Mouse (Mus musculus): Measurements from ENCODE around the gene Vti1a.

Gene Vti1a

GRCm38 (mm10) chr19:55565111-55565510 lies 249.0 kb downstream of the Vti1a start:
- no peak for DNase-seq

GRCm38 (mm10) chr19:55565523-55566369 lies 249.7 kb downstream of the Vti1a start:
- no peak for DNase-seq

DNA sequence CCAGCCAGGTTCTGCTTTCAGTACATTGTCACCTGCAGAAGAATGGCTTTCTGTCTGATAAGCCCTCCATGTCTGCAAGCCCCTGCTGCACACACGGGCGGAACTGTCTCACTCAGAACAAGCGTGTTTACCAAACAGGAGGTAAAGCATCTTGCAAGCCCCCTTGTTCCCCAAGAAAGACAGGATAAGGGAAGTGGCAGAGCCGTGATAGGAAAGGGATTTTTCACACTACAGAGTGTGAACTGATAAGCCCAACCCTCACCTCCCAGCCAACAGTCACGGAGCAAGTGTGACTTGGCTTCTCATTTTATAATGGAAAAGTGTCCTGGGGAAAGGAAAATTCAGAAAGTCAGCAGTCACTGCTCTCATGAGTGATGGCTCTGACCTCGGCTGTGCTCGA lies 253.0 kb downstream of the Vti1a start:
- DNase-seq, result no peak

DNA sequence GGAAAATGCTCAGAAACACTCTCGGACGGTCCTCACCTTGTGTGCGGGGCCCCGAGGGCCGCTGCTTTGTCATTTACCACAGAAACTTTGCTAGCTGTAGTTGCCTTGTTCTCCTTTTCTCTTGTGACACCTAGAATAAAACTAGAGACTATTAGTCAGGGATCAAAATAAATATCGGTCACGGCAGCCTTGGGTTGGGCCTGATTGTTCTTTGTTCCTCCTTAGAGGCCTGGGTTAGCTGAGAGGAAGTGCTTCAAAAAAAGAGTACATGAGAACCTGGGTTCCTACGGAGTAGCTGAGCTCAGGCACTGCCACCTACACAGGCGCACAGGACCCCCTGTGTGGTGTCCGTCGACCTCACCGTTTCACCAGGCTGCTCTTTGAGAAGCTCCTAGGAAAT lies 253.8 kb downstream of the Vti1a start:
- DNase-seq, result no peak

DNA sequence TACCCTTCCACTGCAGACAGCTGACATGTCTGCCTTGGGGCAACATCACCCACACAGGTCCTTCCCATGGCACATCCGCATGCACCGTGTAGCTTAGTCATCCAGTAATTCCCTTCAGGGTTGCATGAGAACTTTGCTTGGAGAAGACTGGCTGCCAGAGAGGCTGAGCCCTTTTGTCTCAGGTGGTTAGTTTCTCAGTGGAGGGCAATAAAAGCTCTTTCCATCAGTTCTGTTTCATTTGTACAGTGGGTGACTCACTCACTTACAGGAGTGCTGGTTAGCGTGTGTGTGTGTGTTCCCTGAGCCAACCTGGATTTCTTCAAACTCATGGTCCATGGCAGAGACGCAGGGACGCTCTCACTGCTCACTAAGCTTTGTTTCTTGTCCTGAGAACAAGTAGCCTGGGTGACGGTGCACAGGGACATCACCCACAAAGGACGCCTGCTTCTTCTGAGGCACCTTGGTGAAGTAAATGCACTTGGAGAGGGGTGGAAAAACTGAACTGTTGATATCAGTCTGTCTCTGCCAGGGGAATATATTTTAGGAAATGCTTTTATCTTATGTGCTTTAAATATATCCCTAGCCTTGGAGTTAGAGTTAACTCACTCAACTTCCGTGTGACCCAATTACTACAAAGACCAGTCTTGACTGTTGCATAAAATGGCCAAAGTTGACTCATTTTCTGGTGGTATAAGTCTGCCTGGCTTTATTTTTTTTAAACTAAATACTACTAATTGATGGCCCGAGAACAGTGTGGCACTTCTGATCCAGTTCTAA lies 254.6 kb downstream of the Vti1a start:
- DNase-seq, result no peak

GRCm38 (mm10) chr19:55571486-55571885 lies 255.4 kb downstream of the Vti1a start:
- DNase-seq, result no peak

GRCm38 (mm10) chr19:55577306-55578042 lies 261.4 kb downstream of the Vti1a start:
- DNase-seq, result no peak

GRCm38 (mm10) chr19:55578094-55579085 lies 262.3 kb downstream of the Vti1a start:
- peak; percentile 70 for DNase-seq

DNA sequence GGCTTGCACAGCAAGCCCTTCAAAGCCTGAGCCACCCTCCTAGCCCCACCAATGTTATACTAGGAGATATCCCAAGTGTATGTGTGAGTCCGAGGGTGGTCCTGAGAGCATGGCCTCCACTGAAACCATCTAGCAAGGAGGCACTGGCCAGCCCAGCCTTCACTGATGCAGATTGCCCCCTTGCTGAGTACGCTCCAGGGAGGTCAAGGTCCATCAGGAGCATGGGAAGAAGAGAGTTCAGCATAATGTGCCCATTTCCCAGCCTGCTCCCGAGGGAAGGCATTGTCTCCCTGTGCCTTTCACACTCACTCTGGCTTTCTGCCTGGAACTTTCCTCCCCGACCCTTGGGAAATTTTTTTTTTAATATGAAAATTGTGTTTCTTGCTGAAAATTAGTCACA lies 263.2 kb downstream of the Vti1a start:
- no peak for DNase-seq

DNA sequence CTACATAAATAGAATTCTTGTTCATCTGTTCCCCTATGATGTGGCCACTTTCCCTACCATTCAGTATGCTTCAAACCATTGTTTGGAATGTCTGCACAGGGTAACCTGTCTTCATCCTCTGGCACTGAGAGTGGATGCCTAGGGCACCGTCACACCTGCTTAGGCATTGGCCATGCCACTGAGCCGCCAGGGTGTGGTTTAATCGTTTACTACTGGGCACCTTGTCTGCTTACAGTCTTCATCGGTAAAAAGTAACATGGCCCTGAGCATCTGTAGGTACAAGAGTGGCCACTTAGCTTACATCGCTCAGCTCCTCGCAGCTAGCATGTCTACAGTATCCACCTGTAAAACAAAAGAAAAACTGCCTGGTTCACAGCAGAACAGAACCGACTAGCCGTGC lies 264.1 kb downstream of the Vti1a start:
- DNase-seq, result no peak

- DNase-seq, result no peak
These were observed 264.6 kb downstream of the Vti1a start for GRCm38 (mm10) chr19:55580667-55581066.

- DNase-seq, result no peak
These were observed 267.0 kb downstream of the Vti1a start for GRCm38 (mm10) chr19:55582896-55583653.

GRCm38 (mm10) chr19:55585270-55586224 lies 269.5 kb downstream of the Vti1a start:
- DNase-seq, result no peak

DNA sequence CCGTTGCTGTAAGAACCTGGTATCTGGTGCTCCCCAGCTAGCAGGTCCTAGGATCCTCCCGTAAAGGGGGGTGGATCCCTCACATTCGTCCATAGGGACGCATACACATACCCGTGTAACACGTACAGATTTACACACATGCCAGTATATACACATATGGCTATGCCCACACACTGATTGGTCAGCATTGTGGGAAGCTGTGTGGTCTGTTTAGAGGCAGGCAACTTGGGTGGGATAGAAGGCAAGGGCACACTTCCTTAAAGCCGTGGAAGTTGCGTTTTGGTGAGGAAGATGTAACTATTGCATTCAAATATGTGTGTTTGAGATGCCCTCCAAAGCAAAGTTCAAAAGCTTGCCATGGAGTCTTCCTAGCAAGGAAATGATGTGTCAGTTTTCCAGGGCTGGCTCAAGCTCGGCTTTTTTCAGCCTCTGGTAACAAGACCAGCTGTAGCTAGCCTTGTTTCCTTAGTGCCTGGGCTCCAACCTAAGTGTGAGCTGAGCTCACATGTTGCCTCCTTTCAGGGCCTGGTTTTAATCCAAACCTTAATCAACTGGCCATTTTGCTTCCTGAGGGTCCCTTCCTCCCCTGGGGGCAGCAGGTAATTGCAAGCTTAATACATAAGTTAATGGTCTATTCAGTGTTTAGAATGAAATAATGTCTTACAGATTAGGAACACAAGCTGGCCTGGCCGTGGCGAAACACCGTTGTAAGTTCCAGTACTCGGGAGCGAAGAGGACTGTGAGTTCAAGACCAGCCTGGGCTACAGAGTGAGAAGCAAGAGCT lies 271.7 kb downstream of the Vti1a start:
- no peak for DNase-seq

DNA sequence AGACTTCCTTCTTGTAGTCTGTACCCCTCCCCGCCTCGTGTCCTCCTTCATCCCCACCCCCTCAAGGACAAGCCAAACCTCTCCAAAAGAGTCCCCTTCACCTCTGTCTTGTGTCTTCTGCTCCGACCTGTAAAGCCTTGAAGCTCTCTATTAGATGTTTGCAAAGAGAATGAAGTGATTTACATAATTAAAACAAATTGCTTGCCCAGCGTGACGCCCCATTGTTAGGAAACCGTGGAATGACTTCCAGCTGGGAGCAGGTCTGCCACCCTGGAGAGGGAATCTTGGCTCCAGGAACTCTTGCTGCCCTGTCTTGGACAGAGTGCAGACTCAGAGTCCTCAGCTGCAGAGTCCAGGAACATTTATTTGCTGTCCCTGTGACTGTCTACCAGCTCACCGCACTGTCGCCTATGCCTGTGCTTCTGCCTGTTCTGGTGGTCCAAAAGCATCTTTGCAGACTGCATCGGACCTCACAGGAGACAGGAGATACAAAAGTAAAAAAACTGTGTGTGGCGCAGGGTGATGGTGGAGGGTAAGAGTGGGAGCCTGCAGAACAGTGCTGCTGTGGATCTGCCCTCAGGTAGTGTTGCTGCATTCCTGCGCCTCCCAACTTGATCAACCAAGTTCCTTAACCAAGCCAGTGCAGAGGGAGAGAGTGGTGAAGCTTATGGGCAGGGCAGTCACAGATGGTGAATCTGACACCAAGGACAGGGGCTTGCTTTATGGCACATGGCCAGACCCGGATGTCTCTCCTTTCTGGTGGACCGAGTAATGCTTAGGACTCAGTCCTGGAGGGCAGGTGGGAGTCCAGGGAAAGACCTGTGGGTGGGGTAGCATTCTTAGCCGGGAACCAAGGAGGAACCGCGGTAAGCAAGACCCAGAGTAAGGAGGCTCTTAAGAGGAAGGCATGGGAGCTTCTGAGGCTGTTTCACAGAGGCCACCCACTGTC lies 273.1 kb downstream of the Vti1a start:
- DNase-seq, result no peak

- peak; percentile 27 for DNase-seq
These were observed 277.0 kb downstream of the Vti1a start for GRCm38 (mm10) chr19:55592876-55593691.

All from right cerebral cortex, postnatal 14 days (tissue).